15 mouse cellular contexts compared by ENCODE assay signal in the genomic region with DNA sequence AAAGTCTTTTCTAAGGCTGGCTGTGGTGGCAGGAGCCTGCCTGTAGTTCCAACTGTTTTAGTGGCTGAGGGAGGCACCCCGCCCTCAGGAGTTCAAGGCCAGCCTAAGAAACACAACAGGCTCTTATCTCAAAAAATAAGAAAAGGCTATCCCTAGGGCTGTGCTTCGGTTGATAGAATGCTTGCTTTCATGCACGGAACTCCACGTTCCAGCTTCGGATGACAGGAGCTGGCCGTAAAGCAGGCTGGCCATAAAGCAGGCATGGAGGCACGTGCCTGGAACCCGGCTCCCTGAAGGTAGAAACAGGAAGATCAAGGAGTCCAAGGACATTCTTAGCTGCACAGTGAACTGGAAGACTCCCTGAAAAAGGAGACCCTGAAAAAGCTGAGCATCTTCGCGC. TPM values are rescaled to one million over a fixed set of nuclear protein-coding genes. Genes with fewer than 3 reads are reported as not detected.
DNase-seq lines count a peak whose midpoint lies in the region; ATAC-seq and TF ChIP-seq lines count a peak whose summit lies in the region.
"Had no signal": no experiment of that assay in that cellular context is flagged by ENCODE, and none has a peak within 500 bp of the region (broad histone marks: within the 10 kb centered on the region; RNA-seq: fewer than 3 reads in every experiment).

No protein-coding gene starts in this region.

- H3K9ac ChIP-seq in lung, embryonic 14.5 days, result no peak overlapping the region; the same call in 1 of the 2 replicates
- H3K9ac ChIP-seq in kidney, embryonic 16.5 days (replicated peaks; ENCODE audit: low read length), result peak overlapping the region; percentile 42; the same call in 1 of the 2 replicates

- H3K4me3 ChIP-seq in gastrocnemius, adult 2 months, result no peak overlapping the region
- H3K4me3 ChIP-seq in lung, embryonic 14.5 days (ENCODE audit: low read depth, low read length), result no peak overlapping the region
- no peak overlapping the region for H3K4me3 ChIP-seq in kidney, embryonic 16.5 days (ENCODE audit: low read length)
- no peak overlapping the region for H3K4me3 ChIP-seq in small intestine, adult 2 months (ENCODE audit: low read depth, low read length)
- H3K4me3 ChIP-seq: erythroblast, embryonic 14.5 days had no signal

- H3K27ac ChIP-seq in gastrocnemius, adult 2 months, result peak overlapping the region; percentile 97
- H3K27ac ChIP-seq in lung, embryonic 14.5 days (ENCODE audit: low read depth), result 0 out of 2 replicates have a peak overlapping the region, but pooled peaks have one; percentile 98
- peak overlapping the region; percentile 94 for H3K27ac ChIP-seq in kidney, embryonic 16.5 days (ENCODE audit: low read length)
- peak overlapping the region; percentile 79 for H3K27ac ChIP-seq in small intestine, adult 2 months (ENCODE audit: insufficient read depth, low read depth, low read length)

- no peaks in the 10 kb centered on the region for H3K27me3 ChIP-seq in lung, embryonic 14.5 days (ENCODE audit: insufficient read depth, low read length)
- H3K27me3 ChIP-seq in kidney, embryonic 16.5 days (ENCODE audit: insufficient read depth, low read length), result no peaks in the 10 kb centered on the region
- H3K27me3 ChIP-seq in small intestine, adult 2 months (ENCODE audit: control insufficient read depth, insufficient read depth, low read length), result no peaks in the 10 kb centered on the region
- H3K27me3 ChIP-seq: CH12.LX had no signal

- intact Hi-C loops in gastrocnemius, adult 2 months (cut with DNase I), result no loop called here

- DNase-seq in gastrocnemius, adult 2 months, result no peak
- no peak for DNase-seq in gastrocnemius, postnatal 4 days (ENCODE audit: low spot score in 2 of 2)
- DNase-seq in lung, embryonic 14.5 days, result no peak
- DNase-seq in lung, postnatal 4 days, result no peak
- DNase-seq in layer of hippocampus, adult 8-10 months (ENCODE audit: low spot score in 2 of 2), result no peak
- DNase-seq in urinary bladder, adult 2 months (ENCODE audit: low spot score), result no peak

- no peak for TF ChIP-seq CTCF in gastrocnemius, adult 2 months (IDR thresholded peaks at IDR 0.05)
- TF ChIP-seq CTCF in lung, embryonic 14.5 days (IDR thresholded peaks at IDR 0.05; ENCODE audit: low read depth), result no peak
- TF ChIP-seq CTCF in small intestine, adult 2 months (IDR thresholded peaks at IDR 0.05; ENCODE audit: extremely low read depth, insufficient read length, insufficient replicate concordance, low read depth, low read length), result no peak

- no peak for ATAC-seq in lung, embryonic 14.5 days (ENCODE audit: insufficient read depth)
- no peak for ATAC-seq in kidney, embryonic 16.5 days (ENCODE audit: low FRiP score, low TSS enrichment)
- ATAC-seq: activated CD4-positive, CD25-positive, alpha-beta regulatory T cell, adult 4 months had no signal

- peaks cover 81% of the 10 kb centered on the region for H3K4me1 ChIP-seq in lung, embryonic 14.5 days (ENCODE audit: insufficient read depth)
- H3K4me1 ChIP-seq in kidney, embryonic 16.5 days (ENCODE audit: insufficient read depth, low read length), result peaks cover 94% of the 10 kb centered on the region
- peaks cover 64% of the 10 kb centered on the region for H3K4me1 ChIP-seq in small intestine, adult 2 months (ENCODE audit: control insufficient read depth, insufficient read depth, insufficient read length, low read length)

- H3K36me3 ChIP-seq in lung, embryonic 14.5 days (ENCODE audit: insufficient read depth), result peaks cover 22% of the 10 kb centered on the region
- H3K36me3 ChIP-seq in kidney, embryonic 16.5 days (ENCODE audit: insufficient read depth, low read length), result no peaks in the 10 kb centered on the region
- no peaks in the 10 kb centered on the region for H3K36me3 ChIP-seq in small intestine, adult 2 months (ENCODE audit: control insufficient read depth, insufficient read depth, low read length)

- no peaks in the 10 kb centered on the region for H3K9me3 ChIP-seq in lung, embryonic 14.5 days (ENCODE audit: low read depth, low read length)
- H3K9me3 ChIP-seq in kidney, embryonic 16.5 days (ENCODE audit: low read length), result no peaks in the 10 kb centered on the region

- 77% methylated on average over 10 of the region's 10 CpGs for WGBS in lung, embryonic 14.5 days
- WGBS in kidney, embryonic 16.5 days, result 34% methylated on average over 10 of the region's 10 CpGs
- 37% methylated on average over 10 of the region's 10 CpGs for whole genome bisulfite sequencing in small intestine, adult 2 months

- no peak for TF ChIP-seq POLR2A in small intestine, adult 2 months (IDR thresholded peaks at IDR 0.05; ENCODE audit: low read depth, low read length)

- H3K4me2 ChIP-seq in lung, embryonic 14.5 days, result no peak overlapping the region
- no peak overlapping the region for H3K4me2 ChIP-seq in kidney, embryonic 16.5 days (replicated peaks; ENCODE audit: low read depth, low read length)

RNA-seq across cellular contexts. Expression of a gene that starts 8.7 kb away (rescaled TPM):
- total RNA-seq in gastrocnemius, adult 2 months (2021), result 10 to 100 TPM; 38.3 to 43.6 TPM
- total RNA-seq in gastrocnemius, postnatal 4 days (2021), result 100 to 1,000 TPM; 126 to 131 TPM
- 16.3 and 17.3 TPM in 2 replicates for polyA plus RNA-seq in lung, embryonic 14.5 days (2014; fragmentation: Nextera tagmentation; extraction: Ambion mirVana)
- polyA plus RNA-seq in kidney, embryonic 16.5 days (2015; fragmentation: Nextera tagmentation; extraction: Ambion mirVana), result 11.3 and 12.4 TPM in 2 replicates
- polyA plus RNA-seq in small intestine, adult 2 months (2012; rRNA removed), result 21.8 and 28.1 TPM in 2 replicates
- total RNA-seq in layer of hippocampus, adult 8-10 months (2022), result 10 to 100 TPM; 61.8 to 68.3 (median 64.9) TPM
- polyA plus RNA-seq in urinary bladder, adult 2 months (2012; rRNA removed), result 11.1 and 29.7 TPM in 2 replicates

RNA-seq across cellular contexts. Expression of a gene that starts 36.6 kb away (rescaled TPM):
- total RNA-seq in gastrocnemius, adult 2 months (2021), result under 1 TPM; 0.22 to 0.23 TPM
- under 1 TPM; 0.69 to 0.91 TPM for total RNA-seq in gastrocnemius, postnatal 4 days (2021)
- polyA plus RNA-seq in lung, embryonic 14.5 days (2014; fragmentation: Nextera tagmentation; extraction: Ambion mirVana), result 0.39 and 0.53 TPM in 2 replicates
- 3.4 and 7.6 TPM in 2 replicates for polyA plus RNA-seq in kidney, embryonic 16.5 days (2015; fragmentation: Nextera tagmentation; extraction: Ambion mirVana)
- polyA plus RNA-seq in small intestine, adult 2 months (2012; rRNA removed), result 1.4 TPM in 2 replicates
- not detected for total RNA-seq in layer of hippocampus, adult 8-10 months (2022)
- polyA plus RNA-seq in urinary bladder, adult 2 months (2012; rRNA removed), result 788 and 1,023 TPM in 2 replicates
- total RNA-seq: CH12.LX; left cerebral cortex, postnatal 10 days; megakaryocyte progenitor cell, adult 5-6 weeks had no signal
- polyA plus RNA-seq: activated CD4-positive, CD25-positive, alpha-beta regulatory T cell, adult 4 months; erythroblast, embryonic 14.5 days had no signal

RNA-seq across cellular contexts. Expression of a gene that starts 50.4 kb away (rescaled TPM):
- total RNA-seq in gastrocnemius, adult 2 months (2021), result not detected
- not detected for total RNA-seq in gastrocnemius, postnatal 4 days (2021)
- not detected in 2 replicates for polyA plus RNA-seq in lung, embryonic 14.5 days (2014; fragmentation: Nextera tagmentation; extraction: Ambion mirVana)
- not detected in 2 replicates for polyA plus RNA-seq in kidney, embryonic 16.5 days (2015; fragmentation: Nextera tagmentation; extraction: Ambion mirVana)
- polyA plus RNA-seq in small intestine, adult 2 months (2012; rRNA removed), result not detected in 2 replicates
- total RNA-seq in layer of hippocampus, adult 8-10 months (2022), result not detected
- polyA plus RNA-seq in urinary bladder, adult 2 months (2012; rRNA removed), result 0.28 and 0.63 TPM in 2 replicates
- total RNA-seq: left cerebral cortex, postnatal 10 days; megakaryocyte progenitor cell, adult 5-6 weeks had no signal
- polyA plus RNA-seq: erythroblast, embryonic 14.5 days; neural tube, embryonic 11.5 days; thymus, postnatal 0 days had no signal

Comparison
In these comparisons a context has a peak if more than half of its experiments do, and no peak if none do; other contexts are left out.
1. RNA of a gene that starts 36.6 kb away (polyA plus RNA-seq): 788 to 1,023 TPM in urinary bladder, adult 2 months; 3.4 to 7.6 TPM in kidney, embryonic 16.5 days, 1.4 TPM in small intestine, adult 2 months and 0.39 to 0.53 TPM in lung, embryonic 14.5 days; every median in the first group is over 10 times any median in the second.
2. Peak in every context shown above with its lines, with median percentiles within 50 percentile points of each other: H3K27ac ChIP-seq.